15 mouse cellular contexts compared by ENCODE assay signal in the genomic region with DNA sequence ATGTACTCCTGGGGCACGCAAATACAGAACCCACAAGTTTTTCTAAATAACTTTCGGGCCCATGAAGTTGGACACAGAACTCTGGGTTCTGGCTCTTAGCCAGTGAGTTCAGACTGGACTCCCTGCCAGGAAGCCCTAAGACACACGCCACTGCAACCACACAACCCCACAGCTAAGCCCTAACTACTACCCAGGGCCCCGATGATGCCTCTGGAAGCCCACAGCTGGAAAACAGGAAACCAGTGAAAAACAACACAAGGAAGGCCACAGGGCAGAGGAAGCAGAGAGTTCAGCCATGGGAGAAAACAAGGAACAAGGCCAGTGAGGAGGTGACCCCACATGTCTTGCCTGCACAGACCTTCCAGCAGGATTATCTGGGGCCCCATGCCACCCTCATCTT. TPM values are rescaled to one million over a fixed set of nuclear protein-coding genes. Genes with fewer than 3 reads are reported as not detected.
DNase-seq lines count a peak whose midpoint lies in the region; ATAC-seq lines count a peak whose summit lies in the region.
"Had no signal": no experiment of that assay in that cellular context is flagged by ENCODE, and none has a peak within 500 bp of the region (broad histone marks: within the 10 kb centered on the region; RNA-seq: fewer than 3 reads in every experiment).

No protein-coding gene starts in this region.

- H3K4me3 ChIP-seq in kidney, embryonic 15.5 days (replicated peaks) = no peak overlapping the region
- peak overlapping the region; percentile 46 for H3K4me3 ChIP-seq in megakaryocyte, embryonic 14.5 days (replicated peaks)
- H3K4me3 ChIP-seq in stomach, embryonic 16.5 days (replicated peaks; ENCODE audit: low read length) = no peak overlapping the region
- H3K4me3 ChIP-seq: intestine, embryonic 15.5 days; neural tube, embryonic 12.5 days had no signal

- H3K4me2 ChIP-seq in kidney, embryonic 15.5 days = no peak overlapping the region
- no peak overlapping the region for H3K4me2 ChIP-seq in stomach, embryonic 16.5 days (ENCODE audit: low read depth, low read length)
- H3K4me2 ChIP-seq: intestine, embryonic 15.5 days; neural tube, embryonic 12.5 days had no signal

- intact Hi-C loops in left cerebral cortex, postnatal 4 days (cut with DNase I) = no loop called here

- H3K27ac ChIP-seq in kidney, embryonic 15.5 days = no peak overlapping the region
- peak overlapping the region; percentile 85 for H3K27ac ChIP-seq in stomach, embryonic 16.5 days (ENCODE audit: low read length)
- H3K27ac ChIP-seq: intestine, embryonic 15.5 days; neural tube, embryonic 12.5 days had no signal

- ATAC-seq in kidney, embryonic 15.5 days (replicated peaks; ENCODE audit: low FRiP score) = no peak
- ATAC-seq in megakaryocyte, adult 5-6 weeks (ENCODE audit: poor library complexity, severe bottlenecking) = no peak
- no peak for ATAC-seq in stomach, embryonic 16.5 days (ENCODE audit: insufficient read depth, low FRiP score)
- ATAC-seq: activated CD4-positive, CD25-positive, alpha-beta regulatory T cell, adult 4 months had no signal

- peak; percentile 12 for DNase-seq in adrenal gland, adult 2 months
- no peak for DNase-seq in adrenal gland, postnatal 10 days
- peak; percentile 44 for DNase-seq in kidney, adult 9 months
- DNase-seq in left cerebral cortex, postnatal 4 days = no peak
- DNase-seq: cerebellum, adult 18-20 months; heart, postnatal 4 days; thymus, postnatal 4 days had no signal

- H3K36me3 ChIP-seq in kidney, embryonic 15.5 days = peaks cover 57% of the 10 kb centered on the region
- peaks cover 92% of the 10 kb centered on the region for H3K36me3 ChIP-seq in megakaryocyte, embryonic 14.5 days (replicated peaks; ENCODE audit: low read length)
- H3K36me3 ChIP-seq in stomach, embryonic 16.5 days (ENCODE audit: control insufficient read depth, insufficient read depth, low read length) = 0 out of 2 replicates have a peak, but pooled peaks cover 5% of the 10 kb centered on the region

- peaks cover 56% of the 10 kb centered on the region for H3K4me1 ChIP-seq in kidney, embryonic 15.5 days
- H3K4me1 ChIP-seq in megakaryocyte, embryonic 14.5 days = peaks cover 85% of the 10 kb centered on the region
- peaks cover 66% of the 10 kb centered on the region for H3K4me1 ChIP-seq in stomach, embryonic 16.5 days (ENCODE audit: control insufficient read depth, insufficient read depth, low read length)

- WGBS in kidney, embryonic 15.5 days = 75% methylated on average over 4 of the region's 4 CpGs
- WGBS in stomach, embryonic 16.5 days = 69% methylated on average over 4 of the region's 4 CpGs

- H3K9ac ChIP-seq in kidney, embryonic 15.5 days = no peak overlapping the region
- H3K9ac ChIP-seq in stomach, embryonic 16.5 days (ENCODE audit: low read length) = peak overlapping the region; percentile 11
- H3K9ac ChIP-seq: intestine, embryonic 15.5 days; neural tube, embryonic 12.5 days had no signal

- no peaks in the 10 kb centered on the region for H3K9me3 ChIP-seq in kidney, embryonic 15.5 days (replicated peaks)
- no peaks in the 10 kb centered on the region for H3K9me3 ChIP-seq in megakaryocyte, embryonic 14.5 days
- H3K9me3 ChIP-seq in stomach, embryonic 16.5 days (replicated peaks; ENCODE audit: control insufficient read depth, low read length) = no peaks in the 10 kb centered on the region
- H3K9me3 ChIP-seq: intestine, embryonic 15.5 days; neural tube, embryonic 12.5 days had no signal

- no peaks in the 10 kb centered on the region for H3K27me3 ChIP-seq in kidney, embryonic 15.5 days
- H3K27me3 ChIP-seq in megakaryocyte, embryonic 14.5 days (replicated peaks) = no peaks in the 10 kb centered on the region
- H3K27me3 ChIP-seq in stomach, embryonic 16.5 days (ENCODE audit: control insufficient read depth, insufficient read depth, low read length) = no peaks in the 10 kb centered on the region
- H3K27me3 ChIP-seq: CH12.LX; intestine, embryonic 15.5 days; neural tube, embryonic 12.5 days had no signal

RNA-seq across cellular contexts. Expression of gene Tet3, which starts 25.3 kb away (rescaled TPM):
- total RNA-seq in adrenal gland, adult 2 months (2021) = 10 to 100 TPM; 22.9 to 26.0 TPM
- 6.8 and 8.7 TPM in 2 replicates for polyA plus RNA-seq in adrenal gland, adult 2 months (2012; rRNA removed)
- 10 to 100 TPM; 57.4 to 64.4 TPM for total RNA-seq in adrenal gland, postnatal 10 days (2021)
- 51.0 and 51.4 TPM in 2 replicates for polyA plus RNA-seq in kidney, embryonic 15.5 days (2015; fragmentation: Nextera tagmentation; extraction: Ambion mirVana)
- 10.6 and 12.2 TPM in 2 replicates for polyA plus RNA-seq in megakaryocyte, embryonic 14.5 days (2012; ENCODE audit: insufficient read depth, low replicate concordance)
- total RNA-seq in megakaryocyte, adult 5-6 weeks (2015) = 36.1 and 36.2 TPM in 2 replicates
- 15.8 and 23.1 TPM in 2 replicates for total RNA-seq in megakaryocyte, adult 5-6 weeks (2017)
- polyA plus RNA-seq in stomach, embryonic 16.5 days (2015; fragmentation: Nextera tagmentation; extraction: Ambion mirVana) = 34.5 and 44.2 TPM in 2 replicates
- 100 to 1,000 TPM; 112 to 117 TPM for total RNA-seq in left cerebral cortex, postnatal 4 days (2021)

Comparison
In these comparisons a context has a peak if more than half of its experiments do, and no peak if none do; other contexts are left out.
1. DNase-seq: peak in adrenal gland, adult 2 months (single experiment) and kidney, adult 9 months (single experiment); none in adrenal gland, postnatal 10 days (single experiment) and left cerebral cortex, postnatal 4 days (single experiment).